Mouse (Mus musculus) CD4-positive, CD25-positive, alpha-beta regulatory T cell, adult 4 months (primary cell): ENCODE data around the gene Cc2d1a. TPM values are rescaled to one million over a fixed set of nuclear protein-coding genes. Genes with fewer than 3 reads are reported as not detected.

ENCODE experiments used
- ATAC-seq: one replicate; pipeline ENCODE4 v1.8.0; 2017
- polyA plus RNA-seq, 2 experiments: library from polyadenylated mRNA; unstranded; fragments of 100-300 nt; shearing (Covaris generic); gene quantifications; one replicate each; pipeline ENCODE4 v1.2.1; 2017

Gene Cc2d1a
- polyA plus RNA-seq, 2 experiments from 2014 or later = 12.7 to 19.2 TPM

GRCm38 (mm10) chr8:84176560-84176959 lies 28.8 kb upstream of the Cc2d1a start:
- ATAC-seq = no peak

DNA sequence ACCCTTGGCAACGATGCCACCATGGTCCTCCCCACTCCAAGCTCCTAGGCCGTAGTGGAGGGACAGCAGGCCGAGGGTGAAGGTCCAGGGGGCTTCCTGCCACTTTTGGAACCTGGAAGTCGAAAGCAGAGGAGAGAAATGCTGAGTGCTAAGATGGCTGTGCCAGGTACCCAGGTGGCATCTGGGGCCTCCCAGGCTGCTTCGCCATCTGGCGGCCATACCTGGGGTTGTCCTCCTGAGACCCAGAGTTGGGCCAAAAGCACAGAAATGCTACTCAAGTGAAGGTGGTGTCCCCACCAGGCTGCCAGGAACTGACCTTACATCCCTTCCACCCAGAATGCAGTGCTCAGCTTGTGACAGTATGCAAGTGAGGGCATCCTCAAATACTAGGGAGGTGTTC lies 26.1 kb upstream of the Cc2d1a start:
- ATAC-seq = peak; percentile 82

DNA sequence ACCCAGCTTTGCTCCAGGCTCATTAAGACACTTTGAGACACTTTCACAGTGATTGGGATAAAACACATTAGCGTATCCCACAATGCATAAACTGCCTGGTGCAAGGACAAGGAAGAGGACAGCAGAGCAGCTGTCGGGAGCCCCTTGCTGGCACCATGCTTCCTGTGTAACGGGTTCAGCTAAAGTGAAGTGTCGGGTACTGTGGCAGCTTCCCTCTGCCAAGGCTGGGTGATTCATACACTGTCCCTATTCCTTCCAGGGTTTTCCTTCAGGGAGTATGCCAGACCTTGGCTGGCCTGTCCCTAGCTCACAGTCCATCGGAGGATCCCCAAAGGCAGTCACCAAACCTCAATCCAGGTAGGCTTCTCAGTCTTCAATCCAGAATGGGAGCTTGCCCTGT lies 22.4 kb upstream of the Cc2d1a start:
- no peak for ATAC-seq

DNA sequence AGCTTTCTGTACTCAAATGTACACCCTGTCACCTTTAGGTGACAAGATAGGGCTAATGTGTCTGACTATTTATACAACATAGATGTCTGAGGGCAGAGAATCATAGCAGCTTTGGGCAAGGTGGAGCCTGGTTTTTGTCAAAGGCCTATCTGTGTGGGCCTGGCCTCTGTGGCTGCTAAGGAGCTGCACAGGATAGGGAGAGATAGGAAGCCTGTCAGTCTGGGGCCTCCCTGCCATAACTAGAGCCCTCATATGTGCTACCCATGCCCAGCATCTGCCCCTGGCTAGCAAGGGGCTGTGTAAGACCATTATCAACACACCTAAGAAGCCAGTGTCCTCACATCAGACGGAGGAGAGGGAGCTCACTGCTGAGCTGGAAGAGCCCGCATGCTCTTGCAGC lies 20.0 kb upstream of the Cc2d1a start:
- no peak for ATAC-seq

- no peak for ATAC-seq
Measured at GRCm38 (mm10) chr8:84157620-84158019, 9.9 kb upstream of the Cc2d1a start.

- ATAC-seq = no peak
Measured at GRCm38 (mm10) chr8:84149181-84149580, 1.4 kb upstream of the Cc2d1a start.

- no peak for ATAC-seq
Measured at GRCm38 (mm10) chr8:84148531-84148850, 755 bp upstream of the Cc2d1a start.

DNA sequence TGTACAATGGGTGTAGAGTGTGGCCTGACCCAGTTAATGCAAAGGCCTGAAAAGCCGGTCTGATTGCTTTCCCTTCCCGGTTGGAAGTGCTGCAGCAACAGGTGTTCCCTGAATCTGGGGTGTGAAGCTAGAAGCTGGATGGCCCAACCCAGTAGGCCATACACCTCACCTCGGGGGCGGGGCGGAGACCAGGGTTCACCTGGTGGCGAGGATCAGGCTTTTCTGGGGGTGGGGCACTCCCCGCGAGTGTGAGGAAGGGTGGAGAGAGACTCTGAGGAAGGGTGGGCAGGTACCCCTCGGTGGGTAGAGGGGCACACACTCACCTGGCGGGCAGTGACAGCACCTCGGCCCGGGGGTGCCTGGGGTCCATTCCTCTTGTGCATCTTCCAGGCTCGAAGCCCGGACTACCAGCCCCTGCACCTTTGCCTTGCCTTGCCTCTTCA lies 391 bp downstream of the Cc2d1a start:
- ATAC-seq = peak; percentile 25

DNA sequence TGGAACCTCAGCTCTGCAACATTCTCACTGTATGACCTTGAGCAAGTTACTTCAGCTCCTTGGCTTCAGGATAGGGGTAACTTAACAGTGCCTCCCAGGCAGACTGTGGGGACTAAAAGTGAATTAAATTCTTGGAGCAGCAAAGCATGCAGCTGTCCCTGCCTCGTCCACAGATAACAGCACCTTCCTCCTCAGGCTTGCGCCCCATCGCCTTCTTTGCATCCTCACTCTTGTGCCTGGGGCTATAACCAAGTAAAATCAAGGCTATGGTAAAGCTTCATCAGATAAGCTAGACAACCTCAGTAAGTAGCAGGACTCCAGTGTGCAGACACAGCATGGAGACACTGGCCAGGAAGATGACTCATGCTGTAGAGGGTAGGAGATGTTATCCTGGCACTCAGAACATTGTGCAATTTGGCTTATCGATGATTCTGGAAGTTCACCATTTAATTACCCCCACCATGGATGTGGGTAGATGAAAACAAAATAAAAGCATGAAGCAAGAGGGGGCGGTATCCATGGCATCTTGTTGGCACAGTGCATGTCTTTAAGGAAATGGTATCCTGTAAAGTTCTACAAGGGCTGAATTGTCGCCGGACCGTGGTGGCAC lies 3.0 kb downstream of the Cc2d1a start:
- ATAC-seq = no peak

DNA sequence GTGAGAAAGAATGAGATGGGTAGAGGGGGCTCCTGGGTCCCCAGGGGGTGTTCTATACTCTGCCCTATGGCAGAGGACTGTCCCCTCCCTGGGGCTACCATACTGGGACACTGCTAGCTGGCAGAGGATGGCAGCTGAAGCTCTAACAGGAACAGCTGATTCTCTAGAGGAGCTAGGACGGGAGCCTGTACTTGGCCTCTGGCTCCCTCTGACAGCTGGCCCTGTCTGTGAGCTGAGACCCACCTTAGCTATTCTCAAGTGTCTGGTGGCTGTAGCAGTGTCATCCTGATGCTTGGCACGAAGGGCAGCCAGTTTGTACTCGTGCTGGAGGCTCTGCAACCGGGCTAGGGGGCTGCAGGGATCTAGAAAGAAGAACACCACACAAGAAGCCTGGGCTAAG lies 6.9 kb downstream of the Cc2d1a start:
- ATAC-seq = no peak

DNA sequence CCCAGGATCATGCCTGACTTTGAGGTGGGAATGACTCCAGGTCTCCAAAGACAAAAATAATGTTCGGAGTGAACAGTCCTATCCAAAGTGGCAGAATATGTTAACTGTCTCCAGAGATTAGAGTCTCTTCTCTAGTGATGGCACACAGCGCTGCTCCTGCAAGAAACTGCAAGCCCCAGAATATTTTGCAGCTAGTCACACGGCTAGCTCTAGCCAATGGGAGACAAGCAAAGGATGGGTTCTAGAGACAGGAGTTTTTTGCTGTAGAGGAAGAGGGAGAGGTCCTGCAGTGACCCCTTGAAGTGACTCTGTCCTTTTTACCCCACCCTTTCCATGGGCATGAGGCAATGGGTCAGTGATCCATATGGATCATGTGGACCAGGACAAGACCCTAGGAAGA lies 9.9 kb downstream of the Cc2d1a start:
- no peak for ATAC-seq

DNA sequence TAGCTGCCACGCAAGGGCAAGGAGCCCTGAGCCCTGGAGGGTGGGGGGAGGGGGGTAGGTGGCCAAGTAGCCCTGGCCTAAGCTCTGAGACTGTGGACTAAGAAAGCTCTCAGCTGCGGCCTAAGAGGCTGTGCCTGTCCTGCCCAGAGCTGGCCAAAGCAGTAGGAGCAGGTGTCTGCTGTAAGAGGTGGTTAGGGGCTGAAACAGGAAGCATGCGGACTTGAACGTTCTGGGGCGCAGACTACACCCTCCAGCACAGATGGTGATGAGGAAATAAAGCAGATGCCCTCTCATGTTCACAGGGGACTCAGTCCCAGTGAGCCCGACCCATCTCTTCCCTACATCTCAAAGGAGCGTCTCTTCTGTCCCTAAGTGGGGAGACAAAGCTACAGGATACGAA lies 15.5 kb downstream of the Cc2d1a start:
- no peak for ATAC-seq

- ATAC-seq = no peak
Measured at GRCm38 (mm10) chr8:84130806-84131205, 16.9 kb downstream of the Cc2d1a start.

DNA sequence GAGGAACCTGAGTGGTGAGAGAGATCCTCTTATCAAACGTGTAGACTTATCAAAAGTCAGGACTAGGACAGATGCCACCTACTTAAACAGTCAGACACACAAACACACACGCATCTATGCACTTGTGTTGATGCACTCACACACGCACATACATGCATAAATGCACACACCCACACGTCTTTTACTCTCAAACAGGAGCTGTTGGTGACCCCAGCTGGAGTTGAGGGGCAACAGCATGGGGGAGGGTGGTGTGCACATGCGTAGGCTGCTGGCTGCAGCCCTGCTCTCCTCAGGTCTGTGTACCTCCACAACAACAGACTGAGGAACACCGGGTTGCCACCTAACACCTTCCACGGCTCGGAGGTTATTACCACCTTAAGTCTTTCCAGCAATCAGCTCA lies 19.5 kb downstream of the Cc2d1a start:
- peak; percentile 13 for ATAC-seq

- peak; percentile 94 for ATAC-seq
Measured at GRCm38 (mm10) chr8:84127202-84127901, 20.4 kb downstream of the Cc2d1a start.

- ATAC-seq = peak; percentile 11
Measured at GRCm38 (mm10) chr8:84126742-84127141, 21.0 kb downstream of the Cc2d1a start.

GRCm38 (mm10) chr8:84125656-84126055 lies 22.1 kb downstream of the Cc2d1a start, which contains the start of gene Podnl1:
TSS of gene Podnl1 (plus strand) at chr8:84125989.
- ATAC-seq = no peak

- ATAC-seq = no peak
Measured at GRCm38 (mm10) chr8:84122151-84122550, 25.6 kb downstream of the Cc2d1a start.

DNA sequence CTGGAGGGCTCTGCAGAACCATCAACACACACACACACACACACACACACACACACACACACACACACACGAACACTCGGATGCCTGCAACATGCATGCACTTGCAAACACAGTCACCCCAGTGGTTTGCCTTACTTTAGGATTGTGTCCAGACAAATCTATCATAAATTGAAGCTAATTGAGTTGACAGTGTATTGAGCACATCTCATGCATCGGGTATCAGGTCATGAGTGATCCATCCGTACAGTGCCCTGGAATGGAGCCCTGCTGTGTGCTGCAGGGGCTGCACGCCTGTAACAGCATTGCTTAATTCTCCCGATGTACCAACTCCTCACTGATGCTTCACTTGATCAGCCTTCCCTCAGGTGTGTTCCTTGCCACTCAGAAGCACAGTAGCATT lies 32.1 kb downstream of the Cc2d1a start:
- no peak for ATAC-seq

GRCm38 (mm10) chr8:84106216-84107040 lies 41.3 kb downstream of the Cc2d1a start:
- ATAC-seq = peak; percentile 24

DNA sequence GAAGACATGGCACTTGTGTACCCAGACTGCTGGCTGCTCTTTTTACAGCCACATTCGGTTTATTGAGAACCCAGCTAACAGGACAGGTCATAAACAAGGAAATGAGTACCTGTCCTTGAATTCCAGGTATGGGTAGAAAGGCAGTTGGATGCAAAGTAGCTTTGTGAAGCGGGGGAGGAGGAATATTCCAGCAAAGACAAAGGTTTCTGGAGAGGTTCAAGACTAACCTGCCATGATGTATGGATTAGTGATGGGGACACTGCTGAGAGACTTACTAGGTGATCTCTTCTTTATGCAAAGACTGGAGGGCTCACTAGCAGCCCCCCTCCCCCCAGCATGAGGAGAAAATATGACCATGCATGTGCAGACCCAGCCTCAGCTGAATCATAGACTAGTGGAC lies 42.1 kb downstream of the Cc2d1a start:
- no peak for ATAC-seq

DNA sequence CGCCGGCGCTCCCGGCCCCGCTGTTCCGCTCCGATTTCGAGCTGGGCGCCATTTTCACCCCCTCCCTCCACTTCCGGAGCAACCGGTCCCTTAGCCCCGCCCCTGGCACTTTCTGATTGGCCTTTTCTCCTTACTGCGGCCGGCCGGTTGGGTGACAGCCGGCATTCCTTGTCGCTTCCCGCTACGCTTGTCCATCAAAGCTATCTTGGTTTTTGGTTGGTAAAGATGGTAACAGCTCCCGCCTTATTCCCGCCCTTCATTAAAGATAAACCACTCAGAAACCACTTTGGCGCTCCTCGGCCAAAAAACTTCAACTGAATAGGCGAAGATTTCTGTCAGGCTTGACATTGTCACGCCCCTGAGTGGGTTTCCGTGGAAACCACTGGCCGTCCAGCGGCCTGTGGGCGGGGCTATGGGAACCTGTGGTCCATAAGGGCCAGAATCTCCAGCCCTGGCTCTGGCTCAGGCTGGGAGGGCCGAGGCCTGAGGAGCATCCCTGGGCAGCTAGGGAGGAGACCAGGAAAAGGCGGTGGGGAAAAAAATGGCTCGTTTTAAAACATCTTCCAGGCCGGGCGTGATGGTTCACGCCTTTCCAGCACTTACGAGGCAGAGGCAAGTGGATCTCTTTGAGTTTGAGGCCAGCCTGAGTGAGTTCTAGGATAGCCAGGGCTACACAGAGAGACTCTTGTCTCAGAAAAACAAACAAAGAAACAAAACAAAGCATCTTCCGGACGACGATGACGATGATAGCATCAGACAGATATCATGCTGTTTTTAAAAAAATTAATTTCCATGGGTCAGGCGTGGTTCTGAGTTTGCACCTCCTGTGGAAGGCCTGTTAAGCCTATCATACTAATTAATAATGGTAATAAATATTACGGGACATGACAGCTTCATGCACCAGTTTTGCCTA lies 42.8 kb downstream of the Cc2d1a start, which contains the start of gene Dcaf15:
TSS of gene Dcaf15 (minus strand) at position 72 of the 913 bp plus-strand sequence.
- peak; percentile 95 for ATAC-seq
